Mouse (Mus musculus): ENCODE data around the gene Olfr1013. TPM values are rescaled to one million over a fixed set of nuclear protein-coding genes. Genes with fewer than 3 reads are reported as not detected.

The Olfr1013 gene
- polyA plus RNA-seq, 1 experiment from 2014 or later: not detected

Other genes starting within 250 kb of the Olfr1013 start
- 0.15 TPM in 1 of 2 replicates, not detected in the other for gene 4833423E24Rik, start 248.1 kb upstream of the Olfr1013 start, polyA plus RNA-seq (2015; fragmentation: Nextera tagmentation; extraction: Ambion mirVana)
- not detected in 2 replicates for gene Olfr996, start 187.9 kb upstream of the Olfr1013 start, polyA plus RNA-seq (2015; fragmentation: Nextera tagmentation; extraction: Ambion mirVana)
- gene Olfr998, start 178.2 kb upstream of the Olfr1013 start, polyA plus RNA-seq (2015; fragmentation: Nextera tagmentation; extraction: Ambion mirVana): not detected in 2 replicates
- gene Olfr1000, start 155.2 kb upstream of the Olfr1013 start, polyA plus RNA-seq (2015; fragmentation: Nextera tagmentation; extraction: Ambion mirVana): not detected in 2 replicates
- gene Olfr1002, start 116.4 kb upstream of the Olfr1013 start, polyA plus RNA-seq (2015; fragmentation: Nextera tagmentation; extraction: Ambion mirVana): not detected in 2 replicates
- not detected in 2 replicates for gene Olfr154, start 102.6 kb upstream of the Olfr1013 start, polyA plus RNA-seq (2015; fragmentation: Nextera tagmentation; extraction: Ambion mirVana)
- not detected in 2 replicates for gene Olfr1006, start 88.3 kb upstream of the Olfr1013 start, polyA plus RNA-seq (2015; fragmentation: Nextera tagmentation; extraction: Ambion mirVana)
- not detected in 2 replicates for gene Olfr1008, start 77.7 kb upstream of the Olfr1013 start, polyA plus RNA-seq (2015; fragmentation: Nextera tagmentation; extraction: Ambion mirVana)
- gene Olfr1009, start 51.7 kb upstream of the Olfr1013 start, polyA plus RNA-seq (2015; fragmentation: Nextera tagmentation; extraction: Ambion mirVana): not detected in 2 replicates
- gene Olfr1012, start 4.3 kb upstream of the Olfr1013 start, polyA plus RNA-seq (2015; fragmentation: Nextera tagmentation; extraction: Ambion mirVana): not detected in 2 replicates
- gene Olfr1014, start 5.6 kb downstream of the Olfr1013 start, polyA plus RNA-seq (2015; fragmentation: Nextera tagmentation; extraction: Ambion mirVana): not detected in 2 replicates
- gene Olfr1015, start 14.9 kb downstream of the Olfr1013 start, polyA plus RNA-seq (2015; fragmentation: Nextera tagmentation; extraction: Ambion mirVana): not detected in 2 replicates
- gene Olfr1016, start 35.4 kb downstream of the Olfr1013 start, polyA plus RNA-seq (2015; fragmentation: Nextera tagmentation; extraction: Ambion mirVana): not detected in 2 replicates
- gene Olfr1018, start 51.4 kb downstream of the Olfr1013 start, polyA plus RNA-seq (2015; fragmentation: Nextera tagmentation; extraction: Ambion mirVana): not detected in 2 replicates
- not detected in 2 replicates for gene Olfr1019, start 78.4 kb downstream of the Olfr1013 start, polyA plus RNA-seq (2015; fragmentation: Nextera tagmentation; extraction: Ambion mirVana)
- not detected in 2 replicates for gene Olfr1020, start 79.9 kb downstream of the Olfr1013 start, polyA plus RNA-seq (2015; fragmentation: Nextera tagmentation; extraction: Ambion mirVana)
- gene Olfr1022, start 101.5 kb downstream of the Olfr1013 start, polyA plus RNA-seq (2015; fragmentation: Nextera tagmentation; extraction: Ambion mirVana): not detected in 2 replicates
- not detected in 2 replicates for gene Olfr1023, start 118.5 kb downstream of the Olfr1013 start, polyA plus RNA-seq (2015; fragmentation: Nextera tagmentation; extraction: Ambion mirVana)
- gene Olfr1024, start 138.0 kb downstream of the Olfr1013 start, polyA plus RNA-seq (2015; fragmentation: Nextera tagmentation; extraction: Ambion mirVana): not detected in 2 replicates
- gene Olfr1025-ps1, start 148.1 kb downstream of the Olfr1013 start, polyA plus RNA-seq (2015; fragmentation: Nextera tagmentation; extraction: Ambion mirVana): not detected in 2 replicates
- not detected in 2 replicates for gene Olfr1026, start 154.5 kb downstream of the Olfr1013 start, polyA plus RNA-seq (2015; fragmentation: Nextera tagmentation; extraction: Ambion mirVana)
- not detected in 2 replicates for gene Olfr1028, start 183.3 kb downstream of the Olfr1013 start, polyA plus RNA-seq (2015; fragmentation: Nextera tagmentation; extraction: Ambion mirVana)
- gene Olfr1029, start 206.8 kb downstream of the Olfr1013 start, polyA plus RNA-seq (2015; fragmentation: Nextera tagmentation; extraction: Ambion mirVana): not detected in 2 replicates
- gene Olfr1030, start 212.2 kb downstream of the Olfr1013 start, polyA plus RNA-seq (2015; fragmentation: Nextera tagmentation; extraction: Ambion mirVana): not detected in 2 replicates
- not detected in 2 replicates for gene Olfr1031, start 223.2 kb downstream of the Olfr1013 start, polyA plus RNA-seq (2015; fragmentation: Nextera tagmentation; extraction: Ambion mirVana)
- not detected in 2 replicates for gene Olfr1032, start 238.4 kb downstream of the Olfr1013 start, polyA plus RNA-seq (2015; fragmentation: Nextera tagmentation; extraction: Ambion mirVana)